Mouse (Mus musculus): ENCODE measurements around the gene Traip. TPM values are rescaled to one million over a fixed set of nuclear protein-coding genes. Genes with fewer than 3 reads are reported as not detected.

Gene Traip
- polyA plus RNA-seq, 1 experiment from 2014 or later: 2.2 TPM

- H3K4me2 ChIP-seq (replicated peaks; ENCODE audit: low read depth, low read length): no peak overlapping the region
- no peak overlapping the region for H3K27ac ChIP-seq (ENCODE audit: low read length)
- H3K36me3 ChIP-seq (ENCODE audit: insufficient read depth, low read length): no peaks in the 10 kb centered on the region
- TF ChIP-seq EP300 (IDR thresholded peaks at IDR 0.05) (no peak), CTCF (IDR thresholded peaks at IDR 0.05) (no peak)
- no peak overlapping the region for H3K9ac ChIP-seq (replicated peaks; ENCODE audit: low read depth)
- no peaks in the 10 kb centered on the region for H3K9me3 ChIP-seq (ENCODE audit: low read length)
- 30% methylated on average over 9 of the region's 9 CpGs for WGBS
- no peaks in the 10 kb centered on the region for H3K27me3 ChIP-seq (replicated peaks; ENCODE audit: insufficient read depth, low read length)
- H3K4me1 ChIP-seq (ENCODE audit: insufficient read depth, low read depth, low read length): no peaks in the 10 kb centered on the region; the same call in 1 of the 2 replicates
- DNase-seq (ENCODE audit: low spot score): no peak
- H3K4me3 ChIP-seq (ENCODE audit: low read depth, low read length): no peak overlapping the region
- no peak for ATAC-seq
Measured at GRCm38 (mm10) chr9:107926920-107927420, 23.0 kb upstream of the Traip start.

- WGBS: 52% methylated on average over 5 of the region's 5 CpGs
- H3K36me3 ChIP-seq (ENCODE audit: insufficient read depth, low read length): no peaks in the 10 kb centered on the region
- no peak overlapping the region for H3K27ac ChIP-seq (ENCODE audit: low read length)
- TF ChIP-seq CTCF (IDR thresholded peaks at IDR 0.05) (no peak), EP300 (IDR thresholded peaks at IDR 0.05) (no peak)
- no peak overlapping the region for H3K9ac ChIP-seq (replicated peaks; ENCODE audit: low read depth)
- DNase-seq (ENCODE audit: low spot score) (no peak), ATAC-seq (0 out of 2 replicates have a peak, but pooled peaks have one; percentile 14)
- no peak overlapping the region for H3K4me3 ChIP-seq (ENCODE audit: low read depth, low read length)
- H3K4me1 ChIP-seq (ENCODE audit: insufficient read depth, low read depth, low read length): no peaks in the 10 kb centered on the region; the same call in 1 of the 2 replicates
- no peaks in the 10 kb centered on the region for H3K27me3 ChIP-seq (replicated peaks; ENCODE audit: insufficient read depth, low read length)
- H3K4me2 ChIP-seq (replicated peaks; ENCODE audit: low read depth, low read length): no peak overlapping the region
- no peaks in the 10 kb centered on the region for H3K9me3 ChIP-seq (ENCODE audit: low read length)
Measured at GRCm38 (mm10) chr9:107927749-107928148, 22.2 kb upstream of the Traip start.

- Histone ChIP-seq H3K36me3 (ENCODE audit: insufficient read depth, low read length) (no peaks in the 10 kb centered on the region), H3K27me3 (replicated peaks; ENCODE audit: insufficient read depth, low read length) (no peaks in the 10 kb centered on the region), H3K4me2 (replicated peaks; ENCODE audit: low read depth, low read length) (no peak within 1 kb of the TSS), H3K4me3 (ENCODE audit: low read depth, low read length) (no peak within 1 kb of the TSS), H3K9me3 (ENCODE audit: low read length) (no peaks in the 10 kb centered on the region), H3K9ac (replicated peaks; ENCODE audit: low read depth) (no peak within 1 kb of the TSS), H3K27ac (ENCODE audit: low read length) (no peak within 1 kb of the TSS), H3K4me1 (ENCODE audit: insufficient read depth, low read depth, low read length) (no peaks in the 10 kb centered on the region; the same call in 1 of the 2 replicates)
- ATAC-seq (no peak), DNase-seq (ENCODE audit: low spot score) (no peak)
- 52% methylated on average over 3 of the region's 3 CpGs for WGBS
- no peak for TF ChIP-seq CTCF (IDR thresholded peaks at IDR 0.05)
- TF ChIP-seq EP300 (IDR thresholded peaks at IDR 0.05): no peak
Measured at GRCm38 (mm10) chr9:107928169-107928568, 21.8 kb upstream of the Traip start, which contains the start of gene Actl11. Actl11 (plus strand) TSS chr9:107928469.

- Histone ChIP-seq H3K4me2 (replicated peaks; ENCODE audit: low read depth, low read length) (no peak overlapping the region), H3K27ac (ENCODE audit: low read length) (no peak overlapping the region), H3K9ac (replicated peaks; ENCODE audit: low read depth) (no peak overlapping the region), H3K36me3 (ENCODE audit: insufficient read depth, low read length) (no peaks in the 10 kb centered on the region), H3K9me3 (ENCODE audit: low read length) (no peaks in the 10 kb centered on the region), H3K4me3 (ENCODE audit: low read depth, low read length) (no peak overlapping the region), H3K27me3 (replicated peaks; ENCODE audit: insufficient read depth, low read length) (peaks cover 6% of the 10 kb centered on the region; the same call in 1 of the 2 replicates), H3K4me1 (ENCODE audit: insufficient read depth, low read depth, low read length) (peaks cover 4% of the 10 kb centered on the region; the same call in 1 of the 2 replicates)
- no peak for DNase-seq (ENCODE audit: low spot score)
- TF ChIP-seq EP300 (IDR thresholded peaks at IDR 0.05) (no peak), CTCF (IDR thresholded peaks at IDR 0.05) (no peak)
- 76% methylated on average over 4 of the region's 4 CpGs for WGBS
- ATAC-seq: no peak
Measured at GRCm38 (mm10) chr9:107932221-107932620, 17.7 kb upstream of the Traip start.

GRCm38 (mm10) chr9:107934146-107934545 is 15.8 kb upstream of the Traip start:
- Histone ChIP-seq H3K4me1 (ENCODE audit: insufficient read depth, low read depth, low read length) (peaks cover 4% of the 10 kb centered on the region; the same call in 1 of the 2 replicates), H3K27me3 (replicated peaks; ENCODE audit: insufficient read depth, low read length) (peaks cover 6% of the 10 kb centered on the region; the same call in 1 of the 2 replicates), H3K27ac (ENCODE audit: low read length) (no peak overlapping the region), H3K36me3 (ENCODE audit: insufficient read depth, low read length) (no peaks in the 10 kb centered on the region), H3K4me2 (replicated peaks; ENCODE audit: low read depth, low read length) (no peak overlapping the region), H3K9me3 (ENCODE audit: low read length) (no peaks in the 10 kb centered on the region), H3K9ac (replicated peaks; ENCODE audit: low read depth) (no peak overlapping the region), H3K4me3 (ENCODE audit: low read depth, low read length) (no peak overlapping the region)
- TF ChIP-seq EP300 (IDR thresholded peaks at IDR 0.05): no peak
- DNase-seq (ENCODE audit: low spot score): no peak
- 80% methylated on average over 11 of the region's 11 CpGs for WGBS
- no peak for ATAC-seq

GRCm38 (mm10) chr9:107935374-107935773 is 14.6 kb upstream of the Traip start, which contains the start of gene Camkv:
Camkv (plus strand) TSS chr9:107935674.
- peak within 1 kb of the TSS; percentile 28 for H3K4me3 ChIP-seq (ENCODE audit: low read depth, low read length)
- ATAC-seq: no peak

More at GRCm38 (mm10) chr9:107935374-107935773, 14.6 kb upstream of the Traip start, which contains the start of gene Camkv:
- no peak within 1 kb of the TSS for H3K27ac ChIP-seq (ENCODE audit: low read length)
- H3K9ac ChIP-seq (replicated peaks; ENCODE audit: low read depth): peak within 1 kb of the TSS; percentile 16; the same call in 1 of the 2 replicates
- no peaks in the 10 kb centered on the region for H3K9me3 ChIP-seq (ENCODE audit: low read length)
- H3K27me3 ChIP-seq (replicated peaks; ENCODE audit: insufficient read depth, low read length): peaks cover 6% of the 10 kb centered on the region; the same call in 1 of the 2 replicates
- DNase-seq (ENCODE audit: low spot score): no peak
- WGBS: 15% methylated on average over 3 of the region's 3 CpGs
- peak within 1 kb of the TSS; percentile 66 for H3K4me2 ChIP-seq (replicated peaks; ENCODE audit: low read depth, low read length)
- no peak for TF ChIP-seq CTCF (IDR thresholded peaks at IDR 0.05)
- H3K36me3 ChIP-seq (ENCODE audit: insufficient read depth, low read length): no peaks in the 10 kb centered on the region
- peaks cover 4% of the 10 kb centered on the region; the same call in 1 of the 2 replicates for H3K4me1 ChIP-seq (ENCODE audit: insufficient read depth, low read depth, low read length)
